Mouse (Mus musculus): ENCODE results near the gene Zmiz2. TPM values are rescaled to one million over a fixed set of nuclear protein-coding genes. Genes with fewer than 3 reads are reported as not detected.
"Not testable (repeated sequence)": the region's sequence is repeated elsewhere in the genome, so short reads cannot be mapped to it uniquely, and the experiment has no call there.

Zmiz2 gene
- total RNA-seq, 2 experiments from 2014 or later = 152 to 170 TPM

GRCm38 (mm10) chr11:6398141-6398540, 9.3 kb downstream of the Zmiz2 start:
- no peak for DNase-seq

GRCm38 (mm10) chr11:6402515-6403510, 13.9 kb downstream of the Zmiz2 start:
- no peak for DNase-seq

- no peak for DNase-seq
Observed at GRCm38 (mm10) chr11:6403830-6404405, 15.0 kb downstream of the Zmiz2 start.

- DNase-seq = no peak
Observed at GRCm38 (mm10) chr11:6404699-6405566, 16.1 kb downstream of the Zmiz2 start.

GRCm38 (mm10) chr11:6405591-6406081, 16.8 kb downstream of the Zmiz2 start:
- no peak for DNase-seq

- no peak for DNase-seq
Observed at GRCm38 (mm10) chr11:6406251-6407161, 17.6 kb downstream of the Zmiz2 start.

- DNase-seq = no peak
Observed at GRCm38 (mm10) chr11:6407162-6407621, 18.3 kb downstream of the Zmiz2 start.

- no peak for DNase-seq
Observed at GRCm38 (mm10) chr11:6410050-6410602, 21.3 kb downstream of the Zmiz2 start.

GRCm38 (mm10) chr11:6410755-6411154, 21.9 kb downstream of the Zmiz2 start:
- DNase-seq = not testable (repeated sequence)

- peak; percentile 68 to 80 for DNase-seq
Observed at GRCm38 (mm10) chr11:6411684-6412083, 22.8 kb downstream of the Zmiz2 start.

- DNase-seq = no peak
Observed at GRCm38 (mm10) chr11:6413264-6413663, 24.4 kb downstream of the Zmiz2 start.

GRCm38 (mm10) chr11:6414751-6415550, 26.1 kb downstream of the Zmiz2 start, which contains the start of gene Ppia:
Ppia (plus strand) TSS chr11:6415443.
- no peak for DNase-seq

GRCm38 (mm10) chr11:6415551-6416404, 26.9 kb downstream of the Zmiz2 start:
- DNase-seq = peak; percentile 99

GRCm38 (mm10) chr11:6416405-6417034, 27.6 kb downstream of the Zmiz2 start:
- DNase-seq = peak; percentile 76 to 78

- DNase-seq = no peak
Observed at GRCm38 (mm10) chr11:6417069-6417468, 28.2 kb downstream of the Zmiz2 start.

GRCm38 (mm10) chr11:6417490-6417889, 28.6 kb downstream of the Zmiz2 start:
- DNase-seq = no peak

GRCm38 (mm10) chr11:6418751-6419150, 29.9 kb downstream of the Zmiz2 start:
- no peak for DNase-seq

GRCm38 (mm10) chr11:6419156-6419555, 30.3 kb downstream of the Zmiz2 start:
- DNase-seq = not testable (repeated sequence)
